Mouse (Mus musculus): ENCODE data around the gene Klc1.

The Klc1 gene

GRCm38 (mm10) chr12:111853011-111853436, 94.4 kb downstream of the Klc1 start:
- DNase-seq (ENCODE audit: low spot score), result no peak

- no peak for DNase-seq (ENCODE audit: low spot score)
Observed at GRCm38 (mm10) chr12:111853546-111853945, 94.9 kb downstream of the Klc1 start.

DNA sequence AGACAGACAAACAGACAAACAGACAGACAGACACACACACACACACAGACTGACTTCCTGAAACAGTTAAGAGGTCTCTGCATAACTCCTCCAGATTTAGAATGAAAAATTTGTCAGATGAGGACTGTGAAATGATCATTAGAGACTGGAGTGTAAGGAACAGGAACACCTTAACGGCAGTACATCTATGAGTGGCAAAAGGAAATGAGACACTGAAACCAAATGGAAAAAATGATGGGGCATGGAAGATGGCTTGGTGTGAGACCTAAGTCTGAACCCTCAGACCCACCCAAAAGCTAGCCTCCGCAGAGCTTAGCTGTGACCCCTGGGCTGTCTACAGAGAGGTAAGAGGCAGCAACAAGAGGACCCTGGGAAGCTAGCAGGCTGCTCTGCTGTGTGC, 96.8 kb downstream of the Klc1 start:
- DNase-seq (ENCODE audit: low spot score), result no peak

Measured in yolk sac, embryonic 10.5 days (tissue).